ENCODE assay signal across 9 mouse cellular contexts in the genomic region with DNA sequence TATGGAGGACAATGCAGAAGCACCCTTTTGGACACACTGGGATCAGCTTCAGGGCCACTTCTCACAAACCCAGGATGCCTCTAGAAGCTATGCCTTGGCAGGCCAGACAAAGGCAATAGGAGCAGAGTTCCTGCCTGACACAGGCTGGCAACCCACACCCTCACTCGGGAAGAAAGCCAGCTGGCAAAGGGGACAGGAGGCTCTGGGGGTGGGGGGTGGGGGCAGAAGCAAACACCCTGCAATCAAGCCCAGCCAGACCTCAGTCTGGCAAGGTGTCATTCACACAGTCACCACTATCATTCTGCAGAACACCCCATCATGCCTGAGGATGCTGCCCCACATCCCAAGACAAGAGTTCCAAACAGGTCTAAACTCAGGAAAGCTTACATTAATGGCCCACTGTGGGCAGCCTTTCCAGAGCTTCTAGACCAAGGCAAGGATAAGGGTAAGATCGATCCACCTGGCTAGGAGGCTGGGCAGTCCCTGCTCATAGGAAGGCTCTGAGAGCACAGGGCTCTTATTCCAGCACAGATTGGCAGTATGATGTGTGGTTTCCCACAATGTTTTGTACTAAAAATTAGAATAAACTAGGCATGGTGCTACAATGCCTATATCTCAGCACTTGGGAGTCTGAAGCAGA.
DNase-seq lines count a peak whose midpoint lies in the region; ATAC-seq and TF ChIP-seq lines count a peak whose summit lies in the region.
"Had no signal": no experiment of that assay in that cellular context is flagged by ENCODE, and none has a peak within 500 bp of the region (broad histone marks: within the 10 kb centered on the region; RNA-seq: fewer than 3 reads in every experiment).

No protein-coding gene starts in this region.

- DNase-seq in right cerebral cortex, postnatal 10 days (ENCODE audit: low spot score in 2 of 2) = peak; percentile 63 to 70
- DNase-seq in right cerebral cortex, adult 2 months (ENCODE audit: low spot score in 2 of 2) = no peak
- peak; percentile 68 to 80 for DNase-seq in heart, adult 2 months
- no peak for DNase-seq in embryo, embryonic 9.5 days (ENCODE audit: extremely low spot score)
- DNase-seq in left cerebral cortex, adult 11 months (ENCODE audit: low spot score) = no peak

- WGBS in forebrain, embryonic 13.5 days = 57% methylated on average over 2 of the region's 2 CpGs
- WGBS in forebrain, embryonic 12.5 days = 79% methylated on average over 2 of the region's 2 CpGs
- 50% methylated on average over 2 of the region's 2 CpGs for WGBS in heart, adult 2 months
- WGBS in liver, embryonic 15.5 days (ENCODE audit: insufficient replicate concordance) = 46% methylated on average over 2 of the region's 2 CpGs

- peak overlapping the region; percentile 69 for H3K27ac ChIP-seq in forebrain, embryonic 13.5 days
- H3K27ac ChIP-seq in forebrain, embryonic 12.5 days = no peak overlapping the region
- peak overlapping the region; percentile 83 for H3K27ac ChIP-seq in heart, adult 2 months
- H3K27ac ChIP-seq in liver, embryonic 15.5 days (replicated peaks) = peak overlapping the region; percentile 92; the same call in 1 of the 2 replicates

- H3K27me3 ChIP-seq in forebrain, embryonic 13.5 days = no peaks in the 10 kb centered on the region
- no peaks in the 10 kb centered on the region for H3K27me3 ChIP-seq in forebrain, embryonic 12.5 days
- no peaks in the 10 kb centered on the region for H3K27me3 ChIP-seq in heart, adult 2 months (ENCODE audit: control insufficient read depth, insufficient read depth, low read length)
- no peaks in the 10 kb centered on the region for H3K27me3 ChIP-seq in liver, embryonic 15.5 days
- H3K27me3 ChIP-seq: CH12.LX had no signal

- TF ChIP-seq CTCF in heart, adult 2 months (IDR thresholded peaks at IDR 0.05) = peak; percentile 47

- TF ChIP-seq EP300 in heart, adult 2 months (IDR thresholded peaks at IDR 0.05; ENCODE audit: insufficient read depth, low read depth, low read length) = no peak

- H3K9me3 ChIP-seq in forebrain, embryonic 13.5 days (replicated peaks) = no peaks in the 10 kb centered on the region
- no peaks in the 10 kb centered on the region for H3K9me3 ChIP-seq in forebrain, embryonic 12.5 days
- H3K9me3 ChIP-seq in liver, embryonic 15.5 days (replicated peaks) = no peaks in the 10 kb centered on the region

- peaks cover 41% of the 10 kb centered on the region for H3K4me1 ChIP-seq in forebrain, embryonic 13.5 days
- peaks cover 53% of the 10 kb centered on the region for H3K4me1 ChIP-seq in forebrain, embryonic 12.5 days
- H3K4me1 ChIP-seq in heart, adult 2 months (ENCODE audit: control insufficient read depth, insufficient read depth, low read length) = peaks cover 79% of the 10 kb centered on the region
- H3K4me1 ChIP-seq in liver, embryonic 15.5 days (replicated peaks) = peaks cover 100% of the 10 kb centered on the region

- H3K4me3 ChIP-seq in forebrain, embryonic 13.5 days = no peak overlapping the region
- H3K4me3 ChIP-seq in forebrain, embryonic 12.5 days (replicated peaks) = no peak overlapping the region
- H3K4me3 ChIP-seq in heart, adult 2 months = no peak overlapping the region
- no peak overlapping the region for H3K4me3 ChIP-seq in liver, embryonic 15.5 days (replicated peaks)

- H3K36me3 ChIP-seq in forebrain, embryonic 13.5 days (ENCODE audit: poor library complexity, severe bottlenecking) = no peaks in the 10 kb centered on the region
- H3K36me3 ChIP-seq in forebrain, embryonic 12.5 days (replicated peaks) = no peaks in the 10 kb centered on the region
- H3K36me3 ChIP-seq in heart, adult 2 months (ENCODE audit: control insufficient read depth, insufficient read depth, low read length) = peaks cover 28% of the 10 kb centered on the region
- no peaks in the 10 kb centered on the region for H3K36me3 ChIP-seq in liver, embryonic 15.5 days (replicated peaks)

- TF ChIP-seq POLR2A in heart, adult 2 months (IDR thresholded peaks at IDR 0.05; ENCODE audit: insufficient read depth, low read depth, low read length) = no peak

- peaks cover 6% of the 10 kb centered on the region for H3K79me2 ChIP-seq in heart, adult 2 months (replicated peaks; ENCODE audit: control insufficient read depth, insufficient read depth, low read length)

- peak; percentile 30; the same call in 1 of the 2 replicates for ATAC-seq in forebrain, embryonic 13.5 days
- ATAC-seq in forebrain, embryonic 12.5 days (ENCODE audit: low FRiP score) = no peak
- ATAC-seq in liver, embryonic 15.5 days (ENCODE audit: insufficient read depth) = no peak

- H3K9ac ChIP-seq in forebrain, embryonic 13.5 days = no peak overlapping the region
- H3K9ac ChIP-seq in forebrain, embryonic 12.5 days = no peak overlapping the region
- no peak overlapping the region for H3K9ac ChIP-seq in heart, adult 2 months (ENCODE audit: low read depth, low read length)
- H3K9ac ChIP-seq in liver, embryonic 15.5 days = no peak overlapping the region

- no peak overlapping the region for H3K4me2 ChIP-seq in forebrain, embryonic 13.5 days
- H3K4me2 ChIP-seq in forebrain, embryonic 12.5 days = no peak overlapping the region
- H3K4me2 ChIP-seq in liver, embryonic 15.5 days = no peak overlapping the region

- intact Hi-C loops in heart, adult 2 months (cut with DNase I) = no loop called here

Comparison
In these comparisons a context has a peak if more than half of its experiments do, and no peak if none do; other contexts are left out.
1. DNase-seq: peak in right cerebral cortex, postnatal 10 days (2 of 2) and heart, adult 2 months (2 of 2); none in right cerebral cortex, adult 2 months (0 of 2), embryo, embryonic 9.5 days (single experiment) and left cerebral cortex, adult 11 months (single experiment).